8 mouse cellular contexts compared by ENCODE assay signal in genomic region chr11:21239763-21240509, GRCm38 (mm10). TPM values are rescaled to one million over a fixed set of nuclear protein-coding genes. Genes with fewer than 3 reads are reported as not detected.
DNase-seq lines count a peak whose midpoint lies in the region; ATAC-seq lines count a peak whose summit lies in the region.

No protein-coding gene starts in this region.

- peak overlapping the region; percentile 72 for H3K4me3 ChIP-seq in forebrain, embryonic 10.5 days
- peak overlapping the region; percentile 91 for H3K4me3 ChIP-seq in liver, embryonic 12.5 days

- H3K4me1 ChIP-seq in forebrain, embryonic 10.5 days = peaks cover 19% of the 10 kb centered on the region
- peaks cover 20% of the 10 kb centered on the region for H3K4me1 ChIP-seq in liver, embryonic 12.5 days

- no peaks in the 10 kb centered on the region for H3K27me3 ChIP-seq in forebrain, embryonic 10.5 days (ENCODE audit: poor library complexity, severe bottlenecking)
- H3K27me3 ChIP-seq in liver, embryonic 12.5 days (replicated peaks) = no peaks in the 10 kb centered on the region

- peak overlapping the region; percentile 84 for H3K4me2 ChIP-seq in liver, embryonic 12.5 days

- peak; percentile 48 for DNase-seq in embryo, embryonic 10.5 days (ENCODE audit: low spot score)
- no peak for DNase-seq in embryo, embryonic 10 days (ENCODE audit: low spot score)
- DNase-seq in A20 (ENCODE audit: low read depth, low spot score) = peak; percentile 47
- DNase-seq in forebrain, embryonic 10.5 days (ENCODE audit: extremely low spot score, low spot score) = no peak
- no peak for DNase-seq in cerebellum, postnatal 25 days
- DNase-seq in left cerebral cortex, adult 11 months (ENCODE audit: low spot score) = no peak

- ATAC-seq in liver, embryonic 12.5 days = peak; percentile 39; the same call in 1 of the 2 replicates
- no peak for ATAC-seq in inflammation-experienced regulatory T-cells, adult 6 months

- no peaks in the 10 kb centered on the region for H3K9me3 ChIP-seq in forebrain, embryonic 10.5 days
- H3K9me3 ChIP-seq in liver, embryonic 12.5 days (replicated peaks) = no peaks in the 10 kb centered on the region

- 32% methylated on average over 7 of the region's 7 CpGs for WGBS in forebrain, embryonic 10.5 days
- WGBS in liver, embryonic 12.5 days (ENCODE audit: insufficient replicate concordance) = 21% methylated on average over 7 of the region's 7 CpGs

- peak overlapping the region; percentile 97 for H3K9ac ChIP-seq in liver, embryonic 12.5 days

- H3K36me3 ChIP-seq in forebrain, embryonic 10.5 days (replicated peaks) = no peaks in the 10 kb centered on the region
- H3K36me3 ChIP-seq in liver, embryonic 12.5 days = no peaks in the 10 kb centered on the region

- peak overlapping the region; percentile 99 for H3K27ac ChIP-seq in forebrain, embryonic 10.5 days
- peak overlapping the region; percentile 93 for H3K27ac ChIP-seq in liver, embryonic 12.5 days

RNA-seq across cellular contexts. Expression of gene Vps54, which starts 0.9 kb away (rescaled TPM):
- polyA plus RNA-seq in forebrain, embryonic 10.5 days (2016; fragmentation: Nextera tagmentation; extraction: Ambion mirVana) = 11.2 and 12.3 TPM in 2 replicates
- 9.5 and 9.8 TPM in 2 replicates for polyA plus RNA-seq in liver, embryonic 12.5 days (2016; fragmentation: Nextera tagmentation; extraction: Ambion mirVana)
- polyA plus RNA-seq in inflammation-experienced regulatory T-cells, adult 6 months (2017; shearing (Covaris generic)) = 10 to 100 TPM; 79.9 to 99.7 (median 94.7) TPM

Comparison
In these comparisons a context has a peak if more than half of its experiments do, and no peak if none do; other contexts are left out.
1. DNase-seq: peak in embryo, embryonic 10.5 days (single experiment) and A20 (single experiment); none in embryo, embryonic 10 days (single experiment), forebrain, embryonic 10.5 days (single experiment), cerebellum, postnatal 25 days (0 of 2) and left cerebral cortex, adult 11 months (single experiment).